Mouse (Mus musculus): ENCODE measurements around the gene Hist1h2be.
"Not testable (repeated sequence)": the region's sequence is repeated elsewhere in the genome, so short reads cannot be mapped to it uniquely, and the experiment has no call there.

Gene Hist1h2be

DNA sequence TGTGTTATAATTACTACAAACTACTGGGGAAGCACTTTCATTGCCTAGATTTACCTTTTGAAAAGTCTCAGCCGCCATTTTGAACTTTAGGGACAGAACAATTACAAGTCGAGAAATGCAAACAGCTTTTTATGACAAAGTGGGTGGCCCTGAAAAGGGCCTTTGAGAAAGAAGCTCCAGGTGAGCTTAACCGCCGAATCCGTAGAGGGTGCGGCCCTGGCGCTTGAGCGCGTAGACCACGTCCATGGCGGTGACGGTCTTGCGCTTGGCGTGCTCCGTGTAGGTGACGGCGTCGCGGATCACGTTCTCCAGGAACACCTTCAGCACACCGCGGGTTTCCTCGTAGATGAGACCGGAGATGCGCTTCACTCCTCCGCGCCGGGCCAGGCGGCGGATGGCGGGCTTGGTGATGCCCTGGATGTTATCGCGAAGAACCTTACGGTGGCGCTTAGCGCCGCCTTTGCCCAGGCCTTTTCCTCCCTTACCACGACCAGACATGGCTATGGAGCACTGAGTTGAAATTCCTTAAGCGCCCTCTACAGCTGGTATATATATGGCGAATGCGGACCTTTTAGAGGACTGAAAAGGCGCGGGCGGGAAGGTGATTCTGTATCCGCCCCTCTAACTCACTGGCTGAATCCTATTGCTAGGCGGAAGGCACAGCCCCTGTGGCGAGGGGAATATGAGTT is 69.6 kb downstream of the Hist1h2be start, which contains the start of gene Hist1h4f:
Gene Hist1h4f, minus strand, starts transcription at position 503 of the 689 bp plus-strand sequence.
- DNase-seq (ENCODE audit: low read depth, low spot score), result peak; percentile 80

DNA sequence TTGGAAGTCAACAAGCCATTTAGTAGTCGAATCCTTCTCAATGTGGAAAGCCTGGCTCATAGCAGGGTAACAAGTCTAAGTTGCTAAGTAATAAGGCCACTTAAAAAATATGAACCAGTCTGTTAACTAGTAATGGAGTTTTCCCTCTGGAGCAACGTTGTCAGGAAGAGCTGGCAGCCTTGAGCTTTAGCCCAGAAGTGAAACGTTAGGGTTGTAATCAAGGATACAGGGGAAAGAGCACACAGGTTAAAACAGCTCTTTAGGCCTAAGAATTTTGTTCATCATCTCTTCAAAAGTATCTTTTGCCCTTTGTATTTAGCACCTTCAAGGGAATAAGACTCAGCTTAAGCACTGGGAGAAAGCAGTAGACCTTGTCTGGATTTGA is 70.2 kb downstream of the Hist1h2be start:
- DNase-seq (ENCODE audit: low read depth, low spot score), result no peak

DNA sequence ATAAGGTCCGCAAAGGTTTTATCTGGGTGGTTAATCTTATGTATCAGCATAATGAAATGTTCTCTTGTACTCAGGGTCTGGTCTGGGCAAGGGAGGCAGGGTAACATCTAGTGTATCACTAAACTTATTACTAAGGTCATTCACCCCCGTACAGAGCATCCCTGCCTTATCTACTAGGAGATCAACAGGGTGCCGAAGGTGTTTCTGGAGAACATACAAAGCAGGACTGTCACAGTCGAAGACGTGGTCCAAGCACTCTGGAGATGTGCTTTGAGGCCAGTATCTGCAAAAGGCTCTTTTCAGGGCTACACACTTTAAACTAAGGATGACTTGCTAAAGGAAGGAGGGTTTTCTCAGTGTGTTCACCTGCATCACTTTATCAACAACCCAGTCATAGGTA is 74.2 kb downstream of the Hist1h2be start:
- no peak for DNase-seq (ENCODE audit: low read depth, low spot score)

DNA sequence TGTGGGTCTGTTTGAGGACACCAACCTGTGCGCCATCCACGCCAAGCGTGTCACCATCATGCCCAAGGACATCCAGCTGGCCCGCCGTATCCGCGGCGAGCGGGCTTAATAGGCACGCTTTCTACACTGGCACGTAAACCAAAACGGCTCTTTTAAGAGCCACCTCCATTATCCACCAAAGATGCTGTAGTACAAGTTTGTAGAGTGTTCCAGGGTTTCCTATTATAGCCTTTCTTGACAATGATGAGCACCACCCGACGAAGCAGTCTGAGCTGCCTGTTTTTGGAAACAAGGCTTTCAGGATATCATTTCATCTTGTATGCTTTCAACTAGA is 76.2 kb downstream of the Hist1h2be start:
- not testable (repeated sequence) for DNase-seq (ENCODE audit: low read depth, low spot score)

DNA sequence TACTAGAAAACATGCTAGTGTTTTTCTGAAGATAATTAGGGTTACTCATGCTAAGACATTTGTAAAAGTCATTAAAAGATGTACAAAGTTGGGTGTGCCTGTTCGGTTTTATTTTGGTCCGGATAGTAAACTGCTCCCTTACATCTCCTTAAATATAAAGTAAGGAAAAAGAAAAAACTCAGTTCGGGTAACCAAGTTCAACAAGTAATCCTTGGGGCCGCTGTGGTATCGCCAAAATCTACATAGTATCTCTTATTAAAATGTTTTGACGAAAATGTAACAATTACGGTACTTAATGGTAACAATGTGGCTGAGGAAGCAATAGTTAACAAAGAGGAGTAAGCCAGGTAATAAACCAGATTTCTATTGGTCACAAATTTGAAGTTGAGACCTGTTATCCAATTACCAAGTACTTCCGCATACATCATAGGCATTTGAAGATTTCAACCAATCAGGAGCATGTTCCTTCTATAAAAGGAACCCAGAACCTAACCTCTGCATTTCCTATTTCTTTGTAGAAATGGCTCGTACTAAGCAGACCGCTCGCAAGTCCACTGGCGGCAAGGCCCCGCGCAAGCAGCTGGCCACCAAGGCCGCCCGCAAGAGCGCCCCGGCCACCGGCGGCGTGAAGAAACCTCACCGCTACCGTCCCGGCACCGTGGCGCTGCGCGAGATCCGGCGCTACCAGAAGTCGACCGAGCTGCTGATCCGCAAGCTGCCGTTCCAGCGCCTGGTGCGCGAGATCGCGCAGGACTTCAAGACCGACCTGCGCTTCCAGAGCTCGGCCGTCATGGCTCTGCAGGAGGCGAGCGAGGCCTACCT is 76.7 kb downstream of the Hist1h2be start, which contains the start of gene Hist1h3f:
Gene Hist1h3f, plus strand, starts transcription at position 88 of the 822 bp plus-strand sequence.
- peak; percentile 94 for DNase-seq (ENCODE audit: low read depth, low spot score)

DNA sequence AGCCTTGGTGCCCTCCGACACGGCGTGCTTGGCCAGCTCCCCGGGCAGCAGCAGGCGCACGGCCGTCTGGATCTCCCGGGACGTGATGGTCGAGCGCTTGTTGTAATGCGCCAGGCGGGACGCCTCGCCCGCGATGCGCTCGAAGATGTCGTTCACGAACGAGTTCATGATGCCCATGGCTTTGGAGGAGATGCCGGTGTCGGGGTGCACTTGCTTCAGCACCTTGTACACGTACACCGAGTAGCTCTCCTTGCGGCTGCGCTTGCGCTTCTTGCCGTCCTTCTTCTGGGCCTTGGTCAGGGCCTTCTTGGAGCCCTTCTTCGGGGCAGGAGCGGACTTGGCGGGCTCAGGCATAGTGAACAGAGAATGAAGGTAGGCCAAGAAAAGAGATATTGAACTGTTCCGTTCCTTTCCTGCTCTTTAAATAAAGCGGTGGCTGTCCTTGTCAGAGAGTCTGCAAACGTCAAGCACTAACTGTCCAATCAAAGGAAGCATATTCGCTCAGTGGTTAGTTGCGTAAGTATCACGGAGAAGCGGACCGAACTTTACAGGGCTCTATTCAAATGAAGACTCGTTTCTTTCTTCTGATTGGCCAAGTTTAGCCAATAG is 77.8 kb downstream of the Hist1h2be start, which contains the start of gene Hist1h2bh:
Gene Hist1h2bh, minus strand, starts transcription at position 394 of the 609 bp plus-strand sequence.
- peak; percentile 94 for DNase-seq (ENCODE audit: low read depth, low spot score)

DNA sequence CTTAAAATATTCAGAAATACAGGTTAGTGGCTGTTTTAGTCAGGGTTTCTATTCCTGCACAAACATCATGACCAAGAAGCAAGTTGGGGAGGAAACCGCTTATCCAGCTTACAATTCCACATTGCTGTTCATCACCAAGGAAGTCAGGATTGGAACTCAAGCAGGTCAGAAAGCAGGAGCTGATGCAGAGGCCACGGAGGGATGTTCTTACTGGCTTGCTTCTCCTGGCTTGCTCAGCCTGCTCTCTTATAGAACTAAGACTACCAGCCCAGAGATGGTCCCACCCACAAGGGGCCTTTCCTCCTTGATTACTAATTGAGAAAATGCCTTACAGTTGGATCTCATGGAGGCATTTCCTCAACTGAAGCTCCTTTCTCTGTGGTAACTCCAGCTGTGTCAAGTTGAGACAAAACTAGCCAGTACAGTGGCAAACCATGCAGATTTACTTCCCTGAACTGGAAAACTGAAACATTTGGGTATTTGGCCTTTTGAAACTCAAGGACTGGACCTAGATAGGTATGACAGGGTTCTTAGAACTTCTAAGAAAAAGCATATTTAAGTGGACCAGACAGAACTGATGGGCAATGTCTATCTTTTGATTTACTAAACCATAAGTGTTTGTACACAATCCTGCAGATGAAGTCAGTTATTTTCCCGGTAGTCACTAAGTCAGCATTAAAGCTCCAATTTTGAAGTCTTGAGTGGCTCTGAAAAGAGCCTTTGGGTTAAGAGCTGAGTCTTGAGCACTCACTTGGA is 78.5 kb downstream of the Hist1h2be start:
- not testable (repeated sequence) for DNase-seq (ENCODE audit: low read depth, low spot score)

DNA sequence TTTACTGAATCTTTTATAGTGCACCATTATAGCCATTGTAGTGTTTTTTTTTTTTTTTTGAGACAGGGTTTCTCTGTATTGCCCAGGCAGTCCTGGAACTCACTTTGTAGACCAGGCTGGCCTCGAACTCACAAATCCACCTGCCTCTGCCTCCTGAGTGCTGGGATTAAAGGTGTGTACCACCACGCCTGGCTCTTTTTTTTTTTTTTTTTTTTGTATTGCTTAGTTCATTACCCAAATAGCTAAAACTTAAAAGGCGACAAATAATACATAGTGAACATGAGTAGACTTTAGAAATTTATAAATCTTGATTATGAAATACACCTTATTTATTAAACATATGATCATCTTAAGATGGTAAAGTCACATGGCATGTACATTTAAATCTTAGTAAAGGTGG is 79.4 kb downstream of the Hist1h2be start:
- DNase-seq (ENCODE audit: low read depth, low spot score), result no peak

DNA sequence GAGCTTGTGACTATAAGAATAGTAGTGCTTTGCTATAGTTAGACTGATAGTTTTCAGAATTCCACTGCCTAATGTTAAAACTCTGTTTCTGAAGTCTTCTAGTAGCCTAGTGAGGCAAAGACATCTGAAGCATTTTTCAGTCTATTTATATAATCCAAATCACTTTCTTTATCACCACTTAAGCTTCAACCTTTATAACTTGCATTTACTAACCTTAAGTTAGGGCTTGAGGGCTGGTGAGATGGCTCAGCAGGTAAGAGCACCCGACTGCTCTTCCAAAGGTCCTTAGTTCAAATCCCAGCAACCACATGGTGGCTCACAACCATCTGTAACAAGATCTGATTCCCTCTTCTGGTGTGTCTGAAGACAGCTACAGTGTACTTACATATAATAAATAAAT is 81.1 kb downstream of the Hist1h2be start:
- not testable (repeated sequence) for DNase-seq (ENCODE audit: low read depth, low spot score)

DNA sequence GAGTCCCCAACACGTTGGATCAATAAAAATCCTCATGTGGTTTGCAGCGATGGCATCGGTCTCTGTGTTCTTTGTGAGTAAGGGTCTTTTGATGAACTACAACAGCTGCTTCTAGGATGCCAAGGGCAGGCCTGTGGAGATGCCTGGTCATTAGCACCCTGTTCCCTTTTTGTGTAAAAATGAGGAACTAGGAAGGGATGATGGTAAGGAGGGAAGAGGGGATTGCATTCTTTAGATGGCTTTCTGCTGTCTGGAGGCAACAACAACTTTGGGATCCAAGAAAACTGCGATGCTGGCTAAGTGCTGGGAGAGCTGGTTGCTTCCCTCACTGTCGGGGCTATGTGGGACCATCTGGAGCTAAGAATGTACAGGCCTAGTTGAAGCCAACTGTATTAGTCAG is 82.7 kb downstream of the Hist1h2be start:
- DNase-seq (ENCODE audit: low read depth, low spot score), result no peak

DNA sequence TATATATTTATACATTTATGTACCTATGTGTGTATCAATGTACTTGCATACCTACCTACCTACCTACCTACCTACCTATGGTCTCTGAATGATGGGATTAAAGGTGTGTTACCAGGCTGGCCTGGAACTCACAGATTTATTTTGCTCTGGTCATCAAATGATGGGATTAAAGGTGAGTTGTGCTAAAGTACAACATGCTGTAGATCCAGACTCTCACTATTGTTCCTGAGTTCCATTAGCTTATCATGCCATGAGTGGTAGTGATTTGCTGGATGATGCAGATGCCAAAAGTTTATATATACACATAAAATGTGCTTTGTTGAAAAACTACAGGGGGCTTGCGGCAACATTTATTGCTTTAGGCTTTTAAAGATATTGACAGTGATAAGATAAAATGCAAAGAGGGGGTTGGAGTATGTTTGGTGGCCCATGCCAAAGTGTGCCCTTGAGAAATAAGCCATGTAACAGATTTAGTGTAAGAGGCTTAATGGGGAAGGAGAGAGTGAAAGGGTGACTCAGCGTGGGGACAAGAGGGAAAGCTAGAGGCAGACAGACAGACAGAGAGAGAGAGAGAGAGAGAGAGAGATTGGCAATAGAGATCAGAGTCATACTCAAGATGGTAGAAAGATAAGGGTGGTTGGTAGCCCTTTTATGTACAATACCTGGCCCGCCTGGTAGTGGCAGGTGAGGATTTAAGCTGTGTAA is 83.8 kb downstream of the Hist1h2be start:
- no peak for DNase-seq (ENCODE audit: low read depth, low spot score)

DNA sequence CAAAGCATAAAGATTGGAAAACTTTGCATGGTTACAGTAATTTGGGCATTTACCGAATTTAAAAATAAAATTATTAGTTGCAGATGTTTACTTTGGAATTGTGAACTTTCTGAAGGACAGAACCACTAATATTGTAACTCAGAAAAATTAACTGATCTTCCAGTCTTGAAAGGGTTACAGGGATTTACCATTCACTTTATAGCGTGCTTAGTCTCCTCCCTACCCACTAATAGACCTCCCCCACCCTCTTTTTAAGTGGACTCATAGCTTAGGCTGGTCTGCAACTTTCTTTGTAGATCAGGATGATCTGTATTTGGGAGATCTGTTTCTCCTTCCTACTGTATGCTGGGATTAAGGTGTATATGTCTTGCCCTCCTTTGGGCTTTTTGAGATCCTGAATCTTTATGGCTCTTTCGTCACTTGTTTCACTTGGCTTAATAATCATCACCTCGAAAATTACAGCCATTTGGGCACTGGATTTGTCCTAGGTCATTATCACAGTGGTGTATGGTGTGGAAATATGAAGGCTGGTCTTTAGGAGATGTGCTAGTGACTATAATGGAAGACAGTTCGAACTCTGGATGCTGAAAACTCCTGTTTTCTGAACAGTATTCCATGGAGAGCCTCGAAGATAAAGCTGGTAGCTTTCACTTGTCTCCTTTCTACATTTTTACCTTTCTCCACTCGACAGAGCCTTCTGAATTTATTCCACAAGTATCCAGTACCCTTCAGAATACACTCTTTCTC is 84.7 kb downstream of the Hist1h2be start:
- no peak for DNase-seq (ENCODE audit: low read depth, low spot score)

DNA sequence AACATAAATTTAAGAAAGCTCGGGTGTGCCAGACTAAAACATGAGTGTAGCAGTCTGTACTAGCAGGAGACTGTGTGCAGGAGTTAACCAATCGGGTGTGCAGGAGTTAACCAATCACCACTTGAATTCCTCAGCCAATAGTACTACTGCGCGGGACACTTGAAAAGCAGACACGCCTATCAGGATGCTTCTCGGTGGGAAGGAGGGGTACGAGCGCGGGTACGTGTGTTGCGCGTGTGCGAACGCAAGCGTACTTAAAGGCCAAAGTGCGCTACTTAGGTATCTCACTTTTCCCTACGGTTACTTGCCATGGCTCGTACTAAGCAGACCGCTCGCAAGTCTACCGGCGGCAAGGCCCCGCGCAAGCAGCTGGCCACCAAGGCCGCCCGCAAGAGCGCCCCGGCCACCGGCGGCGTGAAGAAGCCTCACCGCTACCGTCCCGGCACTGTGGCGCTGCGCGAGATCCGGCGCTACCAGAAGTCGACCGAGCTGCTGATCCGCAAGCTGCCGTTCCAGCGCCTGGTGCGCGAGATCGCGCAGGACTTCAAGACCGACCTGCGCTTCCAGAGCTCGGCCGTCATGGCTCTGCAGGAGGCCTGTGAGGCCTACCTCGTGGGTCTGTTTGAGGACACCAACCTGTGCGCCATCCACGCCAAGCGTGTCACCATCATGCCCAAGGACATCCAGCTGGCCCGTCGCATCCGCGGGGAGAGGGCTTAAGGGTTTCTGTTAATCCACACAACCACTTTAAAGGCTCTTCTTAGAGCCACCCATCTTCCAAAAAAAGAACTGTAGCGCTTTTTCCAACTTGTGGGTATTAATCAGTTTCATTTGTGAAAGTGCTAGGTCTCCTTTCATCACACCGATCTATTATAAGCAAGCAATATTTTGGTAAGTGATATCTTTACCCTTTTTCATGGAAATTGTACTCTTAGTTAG is 85.5 kb downstream of the Hist1h2be start, which contains the start of gene Hist1h3g:
Gene Hist1h3g, plus strand, starts transcription at position 286 of the 939 bp plus-strand sequence.
- DNase-seq (ENCODE audit: low read depth, low spot score), result peak; percentile 89

DNA sequence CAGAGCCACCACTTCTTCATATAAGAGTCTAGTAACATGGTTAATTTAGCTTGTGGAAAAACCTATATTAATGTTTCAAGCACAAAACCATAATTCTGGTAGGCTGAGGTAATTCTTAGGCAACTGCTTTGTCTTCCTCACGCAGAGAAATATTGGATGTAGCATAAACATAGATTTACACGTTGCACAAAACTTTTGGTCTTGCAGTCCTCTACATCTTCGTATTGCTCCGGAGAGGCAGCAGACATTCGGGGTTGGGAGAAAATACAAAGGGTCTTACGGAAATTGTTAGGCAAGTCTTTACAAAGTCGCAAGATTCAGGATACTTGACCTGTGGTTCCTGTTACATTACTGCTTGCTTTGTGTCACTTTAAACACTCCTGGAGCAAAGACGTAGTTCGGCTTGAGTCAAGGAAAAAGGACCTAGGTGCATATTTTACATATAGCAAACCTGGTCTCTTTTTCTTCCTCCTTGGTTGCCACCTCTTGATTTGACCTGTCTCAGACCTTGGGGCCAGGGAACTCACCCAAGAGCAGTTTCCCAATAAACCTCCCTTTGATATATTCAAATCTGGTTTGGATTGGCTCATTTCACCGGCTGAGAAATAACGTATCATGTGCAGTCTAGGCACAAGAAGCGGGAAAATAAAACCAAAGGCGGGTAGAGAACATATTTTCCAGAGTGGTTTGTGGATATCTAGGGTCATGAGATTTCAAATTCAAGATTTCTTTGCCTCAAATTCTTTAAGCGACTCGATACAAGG is 86.4 kb downstream of the Hist1h2be start:
- no peak for DNase-seq (ENCODE audit: low read depth, low spot score)

Data from skeletal muscle tissue, adult 2 months (tissue).